Mouse (Mus musculus) heart, postnatal 14 days (tissue): ENCODE measurements around the gene Prrc2b. TPM values are rescaled to one million over a fixed set of nuclear protein-coding genes. Genes with fewer than 3 reads are reported as not detected.

Experiments used
- DNase-seq, 2 experiments: peaks; one replicate each; pipeline ENCODE4 v3.0.0; 2021 to 2022
- intact Hi-C: fragments of 180-260 bp; cut with DNase I; formaldehyde crosslinking; loops from one replicate; pipeline ENCODE4 v1.15.1; 2025
- long read RNA-seq, 2 experiments: library from polyadenylated mRNA; stranded (forward); transcript quantifications; one replicate each; pipeline ENCODE4 v2.0.0; 2021
- total RNA-seq, 2 experiments: library from RNA; stranded (reverse); gene quantifications; 2 replicates each; pipeline ENCODE4 v1.2.3; 2021

Gene Prrc2b
- 100 to 1,000 TPM in 1 of 2 experiments, 10 to 100 TPM in 1; 92.9 to 101 TPM for total RNA-seq
- long read RNA-seq, experiment 1, partial matches to known transcripts: 0 of 13 reads
- long read RNA-seq, experiment 1, other reads (novel, unspliced or antisense): 13 of 13 reads
- long read RNA-seq, experiment 2, full-length matches to known transcripts: 1 of 9 reads
- long read RNA-seq, experiment 2, partial matches to known transcripts: 0 of 9 reads
- long read RNA-seq, experiment 2, other reads (novel, unspliced or antisense): 8 of 9 reads

GRCm38 (mm10) chr2:32150924-32151659, at the start of gene Prrc2b:
TSS of gene Prrc2b (plus strand) at chr2:32151082.
- intact Hi-C loops: loop anchor here (1.0 kb wide), 1 partner anchor 41 kb away; no protein-coding TSS in a partner anchor
- peak; percentile 84 to 88 for DNase-seq

GRCm38 (mm10) chr2:32102944-32103343, 47.9 kb upstream of the Prrc2b start:
- no peak for DNase-seq
- intact Hi-C loops: no loop called here

- DNase-seq: no peak
- intact Hi-C loops: no loop called here
Observed at GRCm38 (mm10) chr2:32103557-32103956, 47.3 kb upstream of the Prrc2b start.

- intact Hi-C loops: no loop called here
Observed at GRCm38 (mm10) chr2:32104122-32104521, 46.8 kb upstream of the Prrc2b start.

GRCm38 (mm10) chr2:32105117-32105913, 45.6 kb upstream of the Prrc2b start:
- DNase-seq: peak in 1 of 2 experiments; percentile 29
- intact Hi-C loops: no loop called here

More at GRCm38 (mm10) chr2:32104122-32104521, 46.8 kb upstream of the Prrc2b start:
- no peak for DNase-seq

- no peak for DNase-seq
- intact Hi-C loops: no loop called here
Observed at GRCm38 (mm10) chr2:32105930-32106329, 45.0 kb upstream of the Prrc2b start.

- DNase-seq: no peak
- intact Hi-C loops: no loop called here
Observed at GRCm38 (mm10) chr2:32111268-32111667, 39.6 kb upstream of the Prrc2b start.

- intact Hi-C loops: no loop called here
- no peak for DNase-seq
Observed at GRCm38 (mm10) chr2:32112548-32112947, 38.3 kb upstream of the Prrc2b start.

- intact Hi-C loops: no loop called here
Observed at GRCm38 (mm10) chr2:32115851-32116268, 35.0 kb upstream of the Prrc2b start.

GRCm38 (mm10) chr2:32119802-32120750, 30.8 kb upstream of the Prrc2b start:
- DNase-seq: peak; percentile 52 to 63
- intact Hi-C loops: no loop called here

More at GRCm38 (mm10) chr2:32115851-32116268, 35.0 kb upstream of the Prrc2b start:
- DNase-seq: no peak

- peak; percentile 47 to 55 for DNase-seq
- intact Hi-C loops: no loop called here
Observed at GRCm38 (mm10) chr2:32121150-32121549, 29.7 kb upstream of the Prrc2b start.

- no peak for DNase-seq
- intact Hi-C loops: no loop called here
Observed at GRCm38 (mm10) chr2:32121785-32122184, 29.1 kb upstream of the Prrc2b start.

GRCm38 (mm10) chr2:32127653-32128535, 23.0 kb upstream of the Prrc2b start:
- peak; percentile 27 to 44 for DNase-seq
- intact Hi-C loops: no loop called here

- intact Hi-C loops: no loop called here
- no peak for DNase-seq
Observed at GRCm38 (mm10) chr2:32128536-32128841, 22.4 kb upstream of the Prrc2b start.

- DNase-seq: peak; percentile 66 to 83
- intact Hi-C loops: loop anchor here (2.0 to 10.0 kb wide), 3 partner anchors 47 to 445 kb away; partner anchors contain the start of gene Abl1
Observed at GRCm38 (mm10) chr2:32129383-32130074, 21.4 kb upstream of the Prrc2b start.

- DNase-seq: peak; percentile 47 to 70
- intact Hi-C loops: loop anchor here (2.0 to 10.0 kb wide), 3 partner anchors 48 to 446 kb away; partner anchors contain the start of gene Abl1
Observed at GRCm38 (mm10) chr2:32130435-32130834, 20.4 kb upstream of the Prrc2b start.

- intact Hi-C loops: loop anchor here (2.0 to 10.0 kb wide), 3 partner anchors 49 to 447 kb away; partner anchors contain the start of gene Abl1
- DNase-seq: no peak
Observed at GRCm38 (mm10) chr2:32131205-32131834, 19.6 kb upstream of the Prrc2b start.
